Mouse (Mus musculus) CH12.LX (cell line): ENCODE results near the gene Chd9. TPM values are rescaled to one million over a fixed set of nuclear protein-coding genes. Genes with fewer than 3 reads are reported as not detected.

Source experiments
- DNase-seq: peaks from one replicate; pipeline ENCODE4 v3.0.0-alpha.2; 2013; ENCODE audit errors: extremely low read depth
- H3K27ac ChIP-seq: 2 replicates; pipeline ENCODE4 v1.5.1; 2012; ENCODE audit warnings: low read depth, mild to moderate bottlenecking, control low read depth, moderate library complexity; ENCODE audit not compliant: insufficient read depth
- H3K27me3 ChIP-seq: replicated peaks from 2 replicates; pipeline ENCODE3; 2012; ENCODE audit warnings: inconsistent platforms
- H3K36me3 ChIP-seq, 2 experiments: replicated peaks in 1 of 2; 2 replicates each; pipeline versions ENCODE3 to v1.6.1; 2012; ENCODE audit warnings: inconsistent platforms in 1 of 2, low read length in 1 of 2, mild to moderate bottlenecking in 1 of 2, mixed read lengths in 1 of 2, moderate library complexity in 1 of 2; ENCODE audit not compliant: control insufficient read depth in 1 of 2, insufficient read depth in 1 of 2
- H3K4me1 ChIP-seq, 2 experiments: 2 replicates each; pipeline ENCODE4 v1.6.1; 2012; ENCODE audit warnings: inconsistent platforms in 1 of 2, moderate library complexity in 1 of 2; ENCODE audit not compliant: insufficient read depth in 2 of 2, control insufficient read depth in 1 of 2
- H3K4me2 ChIP-seq: 2 replicates; pipeline ENCODE4 v1.6.1; 2012; ENCODE audit warnings: low read depth, mild to moderate bottlenecking, control low read depth; ENCODE audit not compliant: poor library complexity, insufficient read depth, severe bottlenecking
- H3K4me3 ChIP-seq, 3 experiments: fragments of 150-350 bp in 1 of 3; sonication (generic) in 1 of 3; replicated peaks in 1 of 3; 2 replicates each; pipeline versions ENCODE3 to v1.5.1; 2011 to 2012; ENCODE audit warnings: low read depth in 2 of 3, low read length in 2 of 3, mild to moderate bottlenecking in 2 of 3, moderate library complexity in 2 of 3, control low read depth in 1 of 3, improper control_type of control experiment in 1 of 3, inconsistent platforms in 1 of 3, mixed read lengths in 1 of 3; ENCODE audit not compliant: poor library complexity in 1 of 3
- H3K79me2 ChIP-seq: replicated peaks from 2 replicates; pipeline ENCODE4 v1.6.1; 2012; ENCODE audit warnings: mild to moderate bottlenecking, moderate library complexity; ENCODE audit not compliant: control insufficient read depth, poor library complexity, insufficient read depth, severe bottlenecking; ENCODE audit errors: extremely low read depth
- H3K9ac ChIP-seq: 2 replicates; pipeline ENCODE4 v1.6.1; 2012; ENCODE audit warnings: low read depth, mild to moderate bottlenecking, control low read depth, moderate library complexity; ENCODE audit not compliant: insufficient read depth
- H3K9me3 ChIP-seq: replicated peaks from 2 replicates; pipeline ENCODE3; 2012; ENCODE audit warnings: low read length, inconsistent platforms, mixed read lengths
- CHD1 ChIP-seq: IDR thresholded peaks from 2 replicates; pipeline ENCODE4 v1.6.1; 2012; ENCODE audit warnings: low read depth, low read length, improper control_type of control experiment, inconsistent platforms
- CHD2 ChIP-seq: IDR thresholded peaks from 2 replicates; pipeline ENCODE4 v1.6.1; 2011; ENCODE audit warnings: low read length, improper control_type of control experiment
- CTCF ChIP-seq, 2 experiments: IDR thresholded peaks in 1 of 2; conservative IDR thresholded peaks in 1 of 2; 2 replicates each; pipeline ENCODE4 v1.5.1; 2011 to 2012; ENCODE audit warnings: low read depth in 2 of 2, low read length in 2 of 2, improper control_type of control experiment in 1 of 2, inconsistent platforms in 1 of 2, mild to moderate bottlenecking in 1 of 2, moderate library complexity in 1 of 2
- ELF1 ChIP-seq: IDR thresholded peaks from 2 replicates; pipeline ENCODE4 v1.6.1; 2014; ENCODE audit warnings: low read depth, mild to moderate bottlenecking, inconsistent platforms, low read length, improper control_type of control experiment
- EP300 ChIP-seq: IDR thresholded peaks from 2 replicates; pipeline ENCODE4 v1.6.1; 2011; ENCODE audit warnings: low read length, improper control_type of control experiment
- GABPA ChIP-seq: IDR thresholded peaks from 2 replicates; pipeline ENCODE4 v1.6.1; 2012; ENCODE audit warnings: low read depth, low read length, improper control_type of control experiment, inconsistent platforms; ENCODE audit not compliant: insufficient replicate concordance
- HCFC1 ChIP-seq: IDR thresholded peaks from 2 replicates; pipeline ENCODE4 v1.6.1; 2012; ENCODE audit warnings: low read depth, mild to moderate bottlenecking, inconsistent platforms, low read length, improper control_type of control experiment
- IRF4 ChIP-seq: IDR thresholded peaks from 2 replicates; pipeline ENCODE4 v1.6.1; 2014; ENCODE audit warnings: low read depth, mild to moderate bottlenecking, inconsistent platforms, low read length, improper control_type of control experiment
- JUND ChIP-seq: conservative IDR thresholded peaks from 2 replicates; pipeline ENCODE4 v1.6.1; 2011; ENCODE audit warnings: low read depth, low read length, improper control_type of control experiment
- KAT2A ChIP-seq: IDR thresholded peaks from 2 replicates; pipeline ENCODE4 v1.6.1; 2012; ENCODE audit warnings: low read length, improper control_type of control experiment, inconsistent platforms; ENCODE audit not compliant: insufficient replicate concordance
- MAX ChIP-seq: IDR thresholded peaks from 2 replicates; pipeline ENCODE4 v1.6.1; 2011; ENCODE audit warnings: low read length, improper control_type of control experiment
- MXI1 ChIP-seq: IDR thresholded peaks from 2 replicates; pipeline ENCODE4 v1.6.1; 2011; ENCODE audit warnings: mild to moderate bottlenecking, low read depth, low read length, improper control_type of control experiment
- MYC ChIP-seq: IDR thresholded peaks from 2 replicates; pipeline ENCODE4 v1.6.1; 2011; ENCODE audit warnings: low read depth, mild to moderate bottlenecking, improper control_type of control experiment, low read length
- NELFE ChIP-seq: IDR thresholded peaks from 2 replicates; pipeline ENCODE4 v1.6.1; 2011; ENCODE audit warnings: low read depth, low read length, improper control_type of control experiment
- NRF1 ChIP-seq: IDR thresholded peaks from 2 replicates; pipeline ENCODE4 v1.6.1; 2014; ENCODE audit warnings: low read depth, mild to moderate bottlenecking, inconsistent platforms, low read length, improper control_type of control experiment, moderate library complexity
- PAX5 ChIP-seq: IDR thresholded peaks from 2 replicates; pipeline ENCODE4 v1.6.1; 2012; ENCODE audit warnings: low read length, inconsistent platforms, mixed read lengths
- POLR2AphosphoS2 ChIP-seq: IDR thresholded peaks from 2 replicates; pipeline ENCODE4 v1.6.1; 2011; ENCODE audit warnings: low read depth, low read length, improper control_type of control experiment
- SIN3A ChIP-seq: IDR thresholded peaks from 2 replicates; pipeline ENCODE4 v1.6.1; 2012; ENCODE audit warnings: low read length, improper control_type of control experiment, inconsistent platforms
- SMC3 ChIP-seq: IDR thresholded peaks from 2 replicates; pipeline ENCODE4 v1.6.1; 2011; ENCODE audit warnings: low read depth, low read length, improper control_type of control experiment
- TBP ChIP-seq: conservative IDR thresholded peaks from 2 replicates; pipeline ENCODE4 v1.6.1; 2011; ENCODE audit warnings: low read depth, low read length, improper control_type of control experiment
- TCF12 ChIP-seq: IDR thresholded peaks from 2 replicates; pipeline ENCODE4 v1.6.1; 2014; ENCODE audit warnings: low read depth, mild to moderate bottlenecking, inconsistent platforms, low read length, improper control_type of control experiment
- USF1 ChIP-seq: IDR thresholded peaks from 2 replicates; pipeline ENCODE4 v1.6.1; 2014; ENCODE audit warnings: low read depth, mild to moderate bottlenecking, inconsistent platforms, low read length, improper control_type of control experiment
- USF2 ChIP-seq: conservative IDR thresholded peaks from 2 replicates; pipeline ENCODE4 v1.6.1; 2011; ENCODE audit warnings: low read depth, low read length, improper control_type of control experiment
- ZKSCAN1 ChIP-seq: IDR thresholded peaks from 2 replicates; pipeline ENCODE4 v1.6.1; 2012; ENCODE audit warnings: low read depth, inconsistent platforms, low read length, improper control_type of control experiment, borderline replicate concordance
- ZMIZ1 ChIP-seq: IDR thresholded peaks from 2 replicates; pipeline ENCODE4 v1.6.1; 2012; ENCODE audit warnings: low read depth, mild to moderate bottlenecking, inconsistent platforms, low read length, improper control_type of control experiment
- ZNF384 ChIP-seq: IDR thresholded peaks from 2 replicates; pipeline ENCODE4 v1.6.1; 2012; ENCODE audit warnings: low read depth, low read length, improper control_type of control experiment, inconsistent platforms
- dilution Hi-C: fragments of 300-500 bp; cut with MboI; formaldehyde crosslinking; loops from 2 replicates; pipeline ENCODE4 v1.14.3; 2020; ENCODE audit warnings: low sequenced_read_pairs; ENCODE audit not compliant: extremely low pct_unique_long_range_greater_than_20kb, extremely low pct_ligation_motif_present
- in situ Hi-C: fragments of 300-500 bp; cut with MboI; formaldehyde crosslinking; loops from 3 replicates; pipeline ENCODE4 v1.14.3; 2019; ENCODE audit warnings: low sequenced_read_pairs, low pct_ligation_motif_present, low pct_unique_long_range_greater_than_20kb, mixed read lengths
- polyA plus RNA-seq: library from polyadenylated mRNA; unstranded; fragments of >175 nt; gene quantifications from 2 replicates; pipeline ENCODE4 v1.2.1, GENCODE M21; 2012; ENCODE audit warnings: low read depth; ENCODE audit not compliant: insufficient read length
- total RNA-seq, 2 experiments: library from RNA; depleted of rRNA; stranded (reverse); fragments of 300-350 nt in 1 of 2; fragments of >200 nt in 1 of 2; gene quantifications; 2 replicates each; pipeline ENCODE4 v1.2.3; 2012 to 2014

Chd9 gene
- total and polyA plus RNA-seq, 3 experiments, result 12.7 to 188 (median 15.1) TPM

DNA sequence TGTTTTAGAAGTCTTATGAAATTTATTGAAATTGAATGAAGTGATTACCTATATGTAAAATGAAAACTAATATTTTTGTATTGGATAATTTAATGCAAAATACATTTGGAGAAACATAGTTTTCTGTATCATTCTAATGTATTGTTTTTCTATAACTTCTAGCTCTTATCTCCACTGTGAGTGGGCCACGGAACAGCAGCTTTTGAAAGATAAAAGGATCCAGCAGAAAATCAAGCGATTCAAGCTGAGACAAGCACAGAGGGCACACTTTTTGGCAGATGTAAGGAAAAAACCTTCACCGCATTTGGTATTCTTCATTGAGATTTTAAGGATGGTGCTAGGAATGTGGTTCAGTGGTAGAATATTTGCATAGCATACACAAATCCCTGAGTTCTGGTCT, 150.6 kb downstream of the Chd9 start:
- H3K4me3 ChIP-seq, result no peak overlapping the region
- H3K4me1 ChIP-seq, result peaks cover 5 to 18% of the 10 kb centered on the region in 2 experiments; a peak in 2 of 4 replicates
- H3K36me3 ChIP-seq, result peaks cover 37 to 58% of the 10 kb centered on the region in 2 experiments
- dilution Hi-C loops (no loop called here), in situ Hi-C loops (no loop called here)
- H3K79me2 ChIP-seq, result peaks cover 4% of the 10 kb centered on the region; the same call in 1 of the 2 replicates
- DNase-seq, result no peak
- TF ChIP-seq NRF1, result no peak
- TF ChIP-seq MXI1, result no peak
- TF ChIP-seq KAT2A, result no peak
- no peak for TF ChIP-seq USF2
- no peak for TF ChIP-seq PAX5
- TF ChIP-seq POLR2AphosphoS2, result no peak
- no peak for TF ChIP-seq TCF12
- no peak for TF ChIP-seq GABPA
- no peak for TF ChIP-seq SMC3
- no peak for TF ChIP-seq EP300
- no peak for TF ChIP-seq CHD1
- no peak for TF ChIP-seq ZKSCAN1
- TF ChIP-seq TBP, result no peak
- TF ChIP-seq ZNF384, result no peak
- TF ChIP-seq SIN3A, result no peak
- no peak for TF ChIP-seq MYC
- H3K9me3 ChIP-seq, result no peaks in the 10 kb centered on the region
- H3K4me2 ChIP-seq, result no peak overlapping the region
- no peak overlapping the region for H3K27ac ChIP-seq
- H3K27me3 ChIP-seq, result no peaks in the 10 kb centered on the region
- no peak overlapping the region for H3K9ac ChIP-seq

DNA sequence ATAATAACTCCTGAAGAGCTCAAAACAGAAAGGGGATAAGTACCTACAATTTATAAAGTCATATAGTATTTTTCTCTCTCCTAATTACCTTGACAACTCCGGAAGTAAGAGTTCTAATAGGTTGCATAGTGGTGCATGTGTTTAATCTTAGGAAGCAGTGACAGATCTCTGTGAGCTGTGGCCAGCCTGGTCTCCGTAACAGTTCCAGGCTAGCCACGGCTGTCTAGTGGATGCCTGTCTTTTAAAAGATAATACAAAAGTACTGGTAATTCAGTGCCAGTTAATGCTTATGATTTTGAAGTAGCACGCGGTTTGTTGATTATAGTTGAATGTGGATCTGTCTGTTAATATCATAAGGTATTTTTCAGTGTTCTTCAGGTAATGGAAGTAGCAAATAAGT, 151.1 kb downstream of the Chd9 start:
- TF ChIP-seq POLR2AphosphoS2 (no peak), USF2 (no peak), ELF1 (no peak), TCF12 (no peak), MAX (no peak), USF1 (no peak), IRF4 (no peak), CTCF (conservative IDR thresholded peaks at IDR 0.05 in 1 of 2, IDR thresholded peaks at IDR 0.05 in 1 of 2; ENCODE audit: low read depth in 2 of 2, low read length in 2 of 2) (no peak), CHD2 (no peak), ZMIZ1 (no peak), HCFC1 (no peak), MXI1 (no peak), SMC3 (no peak), NELFE (no peak), JUND (no peak), NRF1 (no peak)
- Histone ChIP-seq H3K9ac (no peak overlapping the region), H3K27ac (no peak overlapping the region), H3K79me2 (peaks cover 4% of the 10 kb centered on the region; the same call in 1 of the 2 replicates), H3K9me3 (no peaks in the 10 kb centered on the region), H3K4me2 (no peak overlapping the region), H3K27me3 (no peaks in the 10 kb centered on the region), H3K4me1 (peaks cover 5 to 18% of the 10 kb centered on the region in 2 experiments; a peak in 2 of 4 replicates), H3K36me3 (peaks cover 38 to 61% of the 10 kb centered on the region in 2 experiments), H3K4me3 (no peak overlapping the region)
- dilution Hi-C loops (no loop called here), in situ Hi-C loops (no loop called here)
- DNase-seq, result no peak
